Mouse (Mus musculus): ENCODE data around the gene Rabl6. TPM values are rescaled to one million over a fixed set of nuclear protein-coding genes. Genes with fewer than 3 reads are reported as not detected.
"Not testable (repeated sequence)": the region's sequence is repeated elsewhere in the genome, so short reads cannot be mapped to it uniquely, and the experiment has no call there.

The Rabl6 gene
- total RNA-seq, 2 experiments from 2014 or later = 61.8 to 66.1 TPM

DNA sequence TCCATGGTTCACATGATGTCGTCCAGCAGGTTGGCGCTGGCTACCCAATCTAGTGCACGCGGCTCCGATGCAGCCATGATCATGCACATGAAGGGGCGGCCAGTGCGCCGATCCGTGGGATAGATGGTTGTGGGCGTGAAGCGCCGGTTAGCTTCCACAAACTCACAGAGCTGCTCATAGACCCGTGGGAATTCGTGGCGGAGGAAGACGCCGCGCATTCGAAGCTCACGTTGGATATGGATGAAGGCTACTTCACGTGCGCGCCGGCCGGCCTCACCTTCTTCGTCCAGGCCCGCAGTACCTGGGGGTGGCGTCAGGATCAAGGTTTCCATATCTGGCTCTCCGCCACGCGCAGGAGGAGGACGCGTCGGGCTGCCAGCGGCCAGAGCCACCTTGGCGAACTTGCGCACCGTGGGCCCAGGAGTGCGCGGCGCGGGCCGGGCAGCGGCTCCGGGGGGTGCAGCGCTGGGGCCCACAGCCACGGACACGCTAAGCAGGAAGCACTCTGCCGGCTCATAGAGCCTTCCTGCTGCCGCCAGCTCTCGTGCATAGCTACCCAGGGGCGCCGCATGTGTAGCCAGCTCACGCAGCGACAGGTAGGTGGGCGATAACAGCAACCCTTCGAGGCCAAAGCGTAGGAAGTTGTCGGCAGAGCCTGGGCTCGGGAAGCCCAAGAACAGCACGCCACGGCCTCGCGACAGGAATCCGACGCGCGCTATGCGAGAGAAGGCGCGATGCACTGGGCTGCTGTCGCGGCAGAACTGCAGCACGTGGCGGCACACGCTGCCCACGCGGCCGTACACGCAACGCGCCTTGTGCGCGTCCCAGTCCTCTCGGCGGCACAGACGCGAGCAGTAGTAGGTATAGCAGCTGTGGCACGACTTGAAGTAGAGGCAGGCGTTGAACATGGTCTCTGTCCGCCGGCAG lies 31.1 kb downstream of the Rabl6 start:
- intact Hi-C loops (cut with DNase I) = no loop called here
- DNase-seq (ENCODE audit: low spot score) = no peak

DNA sequence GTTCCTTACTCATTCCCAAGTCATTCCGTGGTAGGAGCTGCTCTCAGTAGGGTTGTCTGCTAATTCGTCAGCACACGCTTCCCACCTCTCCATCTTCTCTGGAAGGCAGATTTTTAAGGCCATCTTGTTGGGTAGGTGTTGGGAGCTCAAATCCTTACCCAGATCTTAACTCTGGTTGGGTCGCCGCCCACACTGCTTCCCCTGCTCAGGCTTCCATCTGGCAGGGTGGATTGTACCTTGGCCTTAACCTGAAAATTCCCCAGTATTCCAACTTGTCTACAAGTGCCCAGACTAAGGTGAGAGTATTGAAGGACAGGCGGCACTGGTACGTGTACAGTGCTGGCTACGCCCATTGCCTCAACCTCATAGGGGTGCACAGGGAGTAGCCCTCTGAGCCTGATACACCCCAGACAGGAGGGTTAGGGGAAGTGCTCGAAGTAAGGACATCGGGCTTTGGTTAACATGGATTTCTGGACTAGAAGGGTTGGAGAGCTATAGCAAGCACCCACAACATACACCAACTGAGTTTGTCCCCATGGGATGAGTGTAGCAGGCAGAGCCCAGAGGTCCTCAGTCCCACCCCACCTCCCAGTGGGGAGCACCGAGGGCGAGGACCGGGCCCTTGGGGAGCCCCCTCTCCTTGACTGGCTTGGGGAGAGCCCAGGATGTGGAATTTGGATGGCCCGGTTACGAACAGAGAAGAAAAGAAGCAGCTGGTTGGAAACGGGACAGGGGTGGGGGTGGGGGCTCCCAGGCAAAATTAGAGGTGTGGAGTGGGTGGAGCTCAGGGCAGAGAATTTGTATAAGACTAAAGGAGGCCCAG lies 32.1 kb downstream of the Rabl6 start:
- intact Hi-C loops (cut with DNase I) = no loop called here
- DNase-seq (ENCODE audit: low spot score) = no peak

DNA sequence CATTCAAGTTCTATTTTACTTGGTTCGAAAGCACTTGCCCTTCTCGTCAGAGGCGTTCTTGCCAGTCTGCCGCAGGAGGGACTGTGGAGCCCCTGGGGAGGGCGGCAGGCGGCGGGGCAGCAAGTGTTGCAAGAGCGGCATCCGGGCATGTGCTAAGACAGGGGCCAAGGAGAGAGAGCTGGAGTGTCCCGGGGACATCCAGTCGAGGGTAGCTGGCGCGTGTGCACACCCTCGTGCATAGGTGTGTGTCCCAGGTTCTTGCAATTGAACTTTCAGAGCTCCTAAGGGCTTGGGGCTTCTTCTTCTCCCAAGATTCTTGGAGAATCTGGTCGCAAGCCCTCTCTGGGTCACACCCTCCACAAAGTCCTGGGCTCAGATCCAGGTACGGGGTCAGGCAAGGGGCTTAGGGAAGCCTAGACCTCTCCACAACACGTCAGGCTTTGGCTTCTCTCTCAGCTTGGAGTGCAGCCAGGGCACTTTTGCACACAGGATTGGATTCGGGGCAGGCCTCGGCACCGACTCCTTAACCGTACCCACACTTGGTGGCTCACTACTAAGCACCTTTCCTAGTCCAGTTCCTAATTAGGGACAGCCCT lies 32.8 kb downstream of the Rabl6 start:
- no peak for DNase-seq (ENCODE audit: low spot score)
- intact Hi-C loops (cut with DNase I) = no loop called here

DNA sequence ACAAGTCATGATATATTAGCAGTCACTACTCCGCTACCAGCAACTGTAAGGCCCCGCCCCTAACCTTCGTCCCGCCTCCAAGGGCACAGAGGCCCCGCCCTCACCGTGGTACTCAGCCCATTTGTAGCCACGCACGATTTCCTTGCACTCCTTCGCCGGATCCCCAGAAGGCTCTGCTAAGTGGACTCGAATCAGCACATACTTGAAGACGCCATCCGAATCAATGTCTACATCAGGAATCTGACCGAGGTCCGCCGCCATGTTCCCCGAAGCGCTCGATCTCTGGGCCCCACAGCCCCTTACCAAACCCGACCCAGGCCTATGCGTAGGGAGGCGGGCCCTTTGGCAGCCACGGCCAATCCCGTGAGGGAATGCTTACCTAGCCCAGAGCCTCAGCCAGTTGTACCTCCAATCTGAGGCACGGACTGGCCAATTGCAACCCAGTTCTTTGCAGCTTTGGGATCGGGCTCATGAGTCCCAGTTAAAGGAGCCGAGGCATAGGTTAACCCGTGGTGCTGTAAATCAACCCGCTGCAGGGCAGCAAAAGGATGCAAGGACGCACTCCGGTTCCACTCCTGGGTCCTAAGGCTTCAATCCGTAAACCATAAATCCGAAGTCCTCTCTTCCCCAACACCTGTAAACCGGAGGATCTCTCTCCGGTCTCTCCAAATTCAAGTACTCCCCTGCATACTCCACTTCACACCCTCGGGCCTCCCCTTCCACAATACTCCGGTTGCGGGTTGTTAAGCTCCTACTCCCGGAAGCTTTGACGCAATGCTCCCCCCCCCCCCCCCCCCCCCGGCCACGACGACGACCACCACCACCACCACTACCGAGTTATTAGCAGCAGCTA lies 33.5 kb downstream of the Rabl6 start, which contains the start of the genes Mamdc4 and Phpt1:
Gene Mamdc4 (minus strand): TSS at position 267 of the 853 bp plus-strand sequence.
Gene Phpt1 (minus strand): TSS at position 646 of the 853 bp plus-strand sequence.
- intact Hi-C loops (cut with DNase I) = no loop called here
- peak; percentile 97 for DNase-seq (ENCODE audit: low spot score)

DNA sequence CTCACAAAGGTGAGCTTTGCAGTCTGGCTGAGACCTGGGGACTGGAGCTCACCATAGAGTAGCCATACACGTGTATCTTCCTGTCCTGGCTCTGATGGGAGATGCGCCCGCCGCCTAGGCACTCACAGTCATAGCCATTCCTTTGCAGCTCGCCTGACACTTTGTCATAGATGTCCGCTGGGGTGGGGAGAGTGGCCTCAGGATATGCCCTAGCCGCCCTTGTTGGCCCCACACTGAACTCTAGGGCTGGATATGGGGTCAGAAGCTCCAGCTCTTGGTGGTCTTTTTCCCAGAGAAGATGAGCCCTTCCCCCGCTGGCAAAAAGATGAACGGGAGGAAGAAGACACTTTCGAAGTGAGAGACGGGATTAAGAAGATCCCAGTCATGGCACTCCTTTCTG lies 34.2 kb downstream of the Rabl6 start:
- intact Hi-C loops (cut with DNase I) = no loop called here
- DNase-seq (ENCODE audit: low spot score) = no peak

DNA sequence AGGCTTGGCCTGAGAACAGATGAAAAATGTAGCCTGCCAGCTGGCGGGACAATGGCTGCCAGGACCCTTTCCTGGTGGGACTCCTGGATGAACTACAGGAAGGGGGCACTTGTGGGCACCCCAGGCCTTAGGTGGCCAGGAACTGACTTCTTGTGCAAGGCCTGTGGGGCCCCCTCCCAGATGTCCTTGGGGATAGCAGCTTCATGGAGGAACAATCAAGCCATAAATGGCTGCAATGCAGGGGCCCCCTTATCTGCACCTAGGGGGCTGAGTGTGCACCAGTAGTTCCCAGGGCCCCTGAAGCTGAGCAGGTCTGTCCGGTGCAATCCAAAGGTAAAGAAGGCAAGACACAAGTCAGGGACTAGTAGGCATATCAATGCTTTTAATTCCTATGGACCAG lies 35.3 kb downstream of the Rabl6 start:
- intact Hi-C loops (cut with DNase I) = no loop called here
- no peak for DNase-seq (ENCODE audit: low spot score)

DNA sequence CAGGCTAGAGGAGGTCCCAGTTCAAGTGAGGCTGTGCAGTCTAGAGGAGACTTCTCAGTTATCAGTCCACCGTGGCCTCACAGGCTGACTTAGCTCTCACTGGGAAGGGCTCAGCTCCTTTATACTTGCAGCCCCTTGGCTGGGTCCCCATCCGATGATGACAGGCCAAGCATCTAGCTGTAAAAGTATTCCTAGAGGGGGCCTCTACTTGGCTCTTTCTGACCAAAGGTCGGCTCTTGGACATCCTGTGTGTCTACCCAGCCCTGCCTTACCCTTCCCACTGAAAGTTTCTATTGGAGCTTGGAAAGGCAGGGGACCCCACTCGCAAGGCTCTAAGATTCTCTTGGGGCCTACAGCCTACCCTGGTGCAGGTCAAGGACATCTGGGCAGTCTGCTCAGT lies 37.1 kb downstream of the Rabl6 start:
- DNase-seq (ENCODE audit: low spot score) = no peak
- intact Hi-C loops (cut with DNase I) = no loop called here

DNA sequence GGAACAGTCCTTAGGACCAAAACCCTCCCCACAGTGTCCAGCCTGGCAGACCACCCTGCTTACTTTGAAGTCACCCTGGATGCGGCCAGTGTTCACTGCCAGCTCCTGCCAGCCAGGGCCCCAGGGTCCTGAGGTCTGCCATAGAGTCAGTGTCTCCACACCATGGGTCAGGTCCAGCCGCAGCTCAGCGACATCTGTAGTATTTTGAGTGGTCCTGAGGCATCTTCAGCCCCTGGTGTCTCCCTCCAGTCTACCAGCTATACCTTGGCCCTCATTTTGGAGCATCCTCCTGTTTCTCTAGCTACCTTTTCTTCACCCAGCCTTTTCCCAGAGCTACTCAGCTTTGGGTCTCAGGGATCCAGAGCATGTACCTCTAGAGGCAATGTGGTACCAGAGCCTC lies 39.0 kb downstream of the Rabl6 start:
- no peak for DNase-seq (ENCODE audit: low spot score)
- intact Hi-C loops (cut with DNase I) = no loop called here

DNA sequence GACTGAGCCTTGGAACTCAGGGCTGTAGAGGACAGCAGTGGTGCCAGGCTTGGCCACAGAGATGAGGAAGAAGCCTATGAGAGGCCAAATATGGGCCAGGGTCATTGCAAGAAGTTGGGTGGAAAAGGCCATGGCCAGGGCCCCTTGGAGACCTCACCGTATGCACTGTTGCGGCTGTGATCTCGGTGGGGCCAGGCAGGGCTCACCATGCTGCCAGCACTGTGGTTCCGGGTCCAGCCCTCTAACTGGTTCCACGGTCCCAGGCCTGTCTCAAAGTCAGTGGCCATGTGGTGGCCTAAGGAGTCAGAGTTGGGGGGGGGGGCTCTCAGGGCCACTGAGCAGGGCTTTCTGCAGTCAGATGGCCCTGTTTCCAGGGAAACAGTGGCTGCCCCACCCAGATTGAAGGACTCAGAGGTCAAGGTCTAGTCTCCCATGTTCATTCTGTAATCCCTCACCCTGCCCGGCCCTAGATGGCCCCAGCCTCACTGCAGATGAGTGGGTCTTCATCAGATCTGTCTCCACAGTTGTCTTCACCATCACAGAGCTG lies 39.8 kb downstream of the Rabl6 start:
- intact Hi-C loops (cut with DNase I) = no loop called here

DNA sequence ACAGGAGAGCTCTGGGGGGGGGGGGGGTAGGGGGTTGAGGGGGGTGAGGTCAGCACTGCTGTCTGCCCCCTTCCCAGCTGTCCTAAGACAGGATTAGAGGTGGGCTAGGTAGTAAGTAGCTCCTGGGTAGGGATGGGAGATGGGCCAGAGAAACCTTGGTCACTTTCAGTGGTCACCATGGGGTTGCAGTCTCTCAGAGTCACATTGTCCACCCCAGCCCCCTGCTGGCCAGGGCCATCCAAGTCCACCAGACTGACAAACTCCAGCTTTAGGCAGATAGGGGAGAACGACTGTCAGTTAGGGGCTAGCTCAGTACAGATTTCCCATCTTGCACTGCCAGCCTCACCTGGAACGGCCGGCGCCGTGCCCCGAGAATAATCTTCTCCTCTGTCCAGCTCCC lies 41.8 kb downstream of the Rabl6 start:
- DNase-seq (ENCODE audit: low spot score) = no peak
- intact Hi-C loops (cut with DNase I) = no loop called here

More for the DNA sequence above, 39.8 kb downstream of the Rabl6 start:
- no peak for DNase-seq (ENCODE audit: low spot score)

DNA sequence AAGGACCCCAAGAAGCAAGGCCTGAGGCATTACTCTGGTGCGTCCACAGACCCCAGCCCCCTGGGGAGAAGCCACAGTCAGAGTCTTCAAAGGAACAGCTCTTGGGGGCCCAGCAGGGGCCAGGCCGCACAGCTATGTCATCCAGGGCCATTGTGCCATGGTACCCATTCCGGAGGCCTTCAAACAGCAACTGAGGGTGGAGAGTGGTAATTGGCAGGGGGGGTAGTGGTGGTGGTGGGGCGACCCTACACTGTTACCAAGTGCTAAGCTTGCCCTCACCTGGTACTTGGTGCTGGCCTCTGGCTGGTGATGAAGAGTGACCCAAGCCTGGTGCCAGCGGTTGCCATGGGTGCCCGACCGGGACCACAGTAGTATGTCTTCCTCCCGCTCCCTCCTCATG lies 42.6 kb downstream of the Rabl6 start:
- no peak for DNase-seq (ENCODE audit: low spot score)
- intact Hi-C loops (cut with DNase I) = no loop called here

DNA sequence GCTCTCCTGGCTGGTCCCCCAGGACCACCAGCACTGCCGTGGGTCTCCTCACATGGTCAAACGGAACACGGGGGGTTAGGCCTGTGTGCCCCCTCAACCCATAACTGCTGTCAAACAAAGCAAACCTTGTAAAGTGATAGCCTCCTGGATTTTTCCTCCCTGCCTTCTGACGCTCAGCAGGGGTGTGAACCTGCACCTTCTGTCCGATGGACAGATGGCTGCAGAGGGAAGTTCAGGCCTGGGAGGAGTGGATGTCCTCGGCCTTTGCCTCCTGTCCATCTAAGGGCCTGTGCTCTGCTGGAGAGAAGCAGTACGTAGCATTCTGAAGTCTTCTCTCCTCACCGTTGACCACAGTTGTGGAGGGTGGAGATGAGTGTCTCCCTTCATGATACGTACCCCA lies 46.4 kb downstream of the Rabl6 start:
- no peak for DNase-seq (ENCODE audit: low spot score)
- intact Hi-C loops (cut with DNase I) = no loop called here

DNA sequence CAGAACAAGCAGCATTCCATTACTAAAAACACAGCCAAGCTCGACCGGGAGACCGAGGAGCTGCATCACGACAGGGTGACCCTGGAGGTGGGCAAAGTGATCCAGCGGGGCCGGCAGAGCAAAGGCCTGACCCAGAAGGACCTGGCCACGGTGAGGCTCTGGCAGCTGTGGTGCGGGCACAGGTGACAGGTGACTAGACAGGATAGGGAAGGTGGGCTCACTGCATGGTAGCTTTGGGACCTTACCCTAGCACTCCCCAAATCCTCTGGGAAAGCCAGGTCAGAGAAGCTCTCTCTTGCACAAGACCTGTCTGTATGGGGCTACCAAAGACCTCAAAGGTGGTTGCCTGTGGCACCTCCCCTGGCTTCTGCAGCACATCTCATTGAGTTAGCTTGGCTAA lies 47.8 kb downstream of the Rabl6 start:
- intact Hi-C loops (cut with DNase I) = no loop called here
- DNase-seq (ENCODE audit: low spot score) = no peak

DNA sequence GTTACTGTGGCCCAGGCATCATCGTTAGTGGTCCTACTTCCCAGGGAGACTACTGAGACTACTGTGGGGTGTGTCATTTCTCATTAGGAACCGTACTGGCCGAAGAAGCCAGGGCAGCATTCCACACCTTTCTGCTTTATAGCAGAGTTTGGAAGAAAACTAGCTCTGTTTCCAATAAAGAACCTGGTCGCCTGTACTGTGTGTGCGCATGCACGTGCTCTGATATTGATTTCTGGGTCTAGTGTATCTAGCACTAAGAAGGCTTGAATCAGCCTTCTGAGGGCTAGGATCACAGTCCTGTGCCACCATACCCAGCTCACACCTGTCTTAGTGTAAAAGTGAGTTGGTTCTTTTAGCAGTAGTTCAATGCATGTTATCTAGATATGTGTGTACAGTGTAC lies 49.5 kb downstream of the Rabl6 start:
- DNase-seq (ENCODE audit: low spot score) = no peak
- intact Hi-C loops (cut with DNase I) = no loop called here

DNA sequence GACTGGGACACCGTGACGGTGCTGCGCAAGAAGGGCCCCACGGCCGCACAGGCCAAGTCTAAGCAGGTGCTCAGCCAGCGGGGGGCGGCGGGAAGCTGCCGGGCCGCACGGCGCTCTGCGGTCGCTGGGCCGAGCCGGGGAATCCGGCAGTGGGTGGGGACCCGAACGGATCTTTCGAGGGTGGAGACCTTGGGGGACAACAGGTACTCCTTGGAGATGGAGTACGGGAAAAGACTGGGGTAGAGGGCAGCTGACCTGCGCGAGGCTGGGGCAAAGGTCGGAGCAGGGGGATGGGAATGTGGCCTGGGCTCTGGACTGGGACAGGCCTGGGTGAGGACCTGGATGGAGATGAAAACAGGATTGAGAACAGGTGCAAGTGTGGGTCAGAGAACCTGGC lies 50.4 kb downstream of the Rabl6 start:
- intact Hi-C loops (cut with DNase I) = no loop called here
- DNase-seq (ENCODE audit: low spot score) = no peak

DNA sequence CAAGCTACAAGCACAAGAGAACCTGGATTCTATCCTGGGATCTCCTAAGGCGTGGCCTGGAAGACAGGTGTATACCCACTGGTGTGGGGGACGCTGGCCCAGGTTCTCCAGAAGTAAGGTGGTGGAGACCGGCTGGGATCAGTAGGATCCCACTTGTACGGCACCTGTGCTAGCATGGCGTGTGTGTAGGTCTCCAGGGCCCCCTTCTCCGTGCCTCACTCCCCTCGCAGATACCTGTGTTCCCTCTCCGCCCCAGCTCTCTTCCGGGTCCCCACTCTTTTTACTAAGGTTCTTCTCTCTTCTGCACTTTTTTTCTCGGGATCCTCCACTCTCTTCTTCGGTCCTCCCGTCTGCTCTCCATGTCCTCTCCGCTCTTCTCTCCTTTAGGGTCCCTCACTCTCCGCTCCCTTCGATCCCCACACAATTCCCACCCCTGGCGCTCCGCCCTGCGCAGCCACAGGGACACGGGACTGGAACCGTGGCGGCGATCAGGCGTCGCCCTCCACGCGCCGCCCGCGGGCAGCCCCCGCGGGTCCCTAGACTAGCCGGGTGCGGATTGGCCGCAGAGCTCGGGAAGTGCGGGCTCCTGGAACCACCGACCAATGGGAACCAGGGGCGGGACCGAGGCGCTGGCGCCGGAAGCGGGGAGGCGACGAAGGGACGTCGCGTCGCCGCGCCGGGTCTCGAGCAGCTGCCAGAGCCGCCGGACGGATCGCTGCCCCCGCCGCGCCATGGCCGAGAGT lies 50.9 kb downstream of the Rabl6 start, which contains the start of gene Edf1:
Gene Edf1 (plus strand): TSS at position 627 of the 743 bp plus-strand sequence.
- intact Hi-C loops (cut with DNase I) = no loop called here
- peak; percentile 93 for DNase-seq (ENCODE audit: low spot score)

DNA sequence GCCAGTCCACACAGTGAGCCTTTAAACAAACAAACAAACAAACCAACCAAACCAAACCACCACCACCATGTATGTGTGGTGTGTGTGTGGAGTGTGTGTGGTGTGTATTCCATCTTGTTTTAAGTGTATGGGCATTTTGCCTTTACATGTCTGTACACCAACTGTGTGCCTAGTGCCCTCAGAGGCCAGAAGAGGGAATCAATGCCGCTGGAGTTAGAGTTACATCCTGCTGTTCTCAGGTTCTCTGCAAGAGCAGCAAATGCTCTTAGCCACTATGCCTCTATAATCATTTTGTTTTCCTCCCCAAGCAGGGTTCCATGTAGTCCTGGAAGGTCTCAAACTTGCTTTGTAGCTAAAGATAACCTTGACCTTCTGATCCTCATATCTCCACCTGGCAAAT lies 52.0 kb downstream of the Rabl6 start:
- intact Hi-C loops (cut with DNase I) = no loop called here
- DNase-seq (ENCODE audit: low spot score) = no peak

DNA sequence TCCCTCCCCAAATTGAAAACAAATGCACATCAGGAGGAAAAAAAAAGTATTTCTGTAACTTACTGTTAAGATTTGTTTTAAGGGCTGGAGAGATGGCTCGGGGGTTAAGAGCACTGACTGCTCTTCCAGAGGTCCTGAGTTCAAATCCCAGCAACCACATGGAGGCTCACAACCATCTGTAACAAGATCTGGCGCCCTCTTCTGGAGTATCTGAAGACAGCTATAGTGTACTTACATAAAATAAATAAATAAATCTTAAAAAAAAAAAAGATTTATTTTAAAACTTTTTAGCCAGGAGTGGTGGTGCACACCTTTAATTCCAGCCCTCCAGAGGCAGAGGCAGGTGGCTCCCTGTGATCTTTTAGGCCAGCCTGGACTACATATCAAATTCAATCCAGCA lies 52.8 kb downstream of the Rabl6 start:
- DNase-seq (ENCODE audit: low spot score); intact Hi-C loops (cut with DNase I): not testable (repeated sequence)

Data from heart, postnatal 25 days (tissue).